18 mouse cellular contexts compared by ENCODE assay signal in genomic region chr13:20454357-20454756, GRCm38 (mm10).
DNase-seq lines count a peak whose midpoint lies in the region; ATAC-seq and TF ChIP-seq lines count a peak whose summit lies in the region.
"Had no signal": no experiment of that assay in that cellular context is flagged by ENCODE, and none has a peak within 500 bp of the region (broad histone marks: within the 10 kb centered on the region; RNA-seq: fewer than 3 reads in every experiment).

No protein-coding gene starts in this region.

- peak; percentile 78 for ATAC-seq in hindbrain, embryonic 11.5 days (ENCODE audit: low FRiP score)
- peak; percentile 90 for ATAC-seq in hindbrain, embryonic 13.5 days (ENCODE audit: low FRiP score)
- ATAC-seq in midbrain, embryonic 16.5 days = peak; percentile 88

- peaks cover 2% of the 10 kb centered on the region; the same call in 1 of the 2 replicates for H3K4me1 ChIP-seq in hindbrain, embryonic 11.5 days (replicated peaks; ENCODE audit: control insufficient read depth, insufficient read depth, low read length)
- H3K4me1 ChIP-seq in hindbrain, embryonic 10.5 days (replicated peaks) = peaks cover 13% of the 10 kb centered on the region
- peaks cover 27% of the 10 kb centered on the region for H3K4me1 ChIP-seq in hindbrain, embryonic 13.5 days (replicated peaks)
- peaks cover 6% of the 10 kb centered on the region for H3K4me1 ChIP-seq in midbrain, embryonic 16.5 days (ENCODE audit: control insufficient read depth, insufficient read depth, low read length)
- H3K4me1 ChIP-seq: embryonic facial prominence, embryonic 12.5 days; limb, embryonic 10.5 days; liver, embryonic 15.5 days had no signal

- no peaks in the 10 kb centered on the region for H3K9me3 ChIP-seq in hindbrain, embryonic 11.5 days (ENCODE audit: control insufficient read depth, low read length)
- H3K9me3 ChIP-seq in hindbrain, embryonic 10.5 days = no peaks in the 10 kb centered on the region
- no peaks in the 10 kb centered on the region for H3K9me3 ChIP-seq in hindbrain, embryonic 13.5 days
- H3K9me3 ChIP-seq in midbrain, embryonic 16.5 days (replicated peaks; ENCODE audit: control insufficient read depth, low read length, poor library complexity, severe bottlenecking) = no peaks in the 10 kb centered on the region
- H3K9me3 ChIP-seq: embryonic facial prominence, embryonic 12.5 days; heart, embryonic 12.5 days; limb, embryonic 10.5 days; liver, embryonic 15.5 days had no signal

- peak; percentile 31 for DNase-seq in hindbrain, embryonic 11.5 days (ENCODE audit: low spot score)
- DNase-seq in hindbrain, embryonic 10.5 days (ENCODE audit: low spot score) = no peak
- DNase-seq in brain, embryonic 14.5 days (ENCODE audit: low read depth) = peak; percentile 90
- no peak for DNase-seq in c-Kit-positive CD71-positive TER-119-positive erythroid progenitor cells, embryonic 14.5 days (ENCODE audit: low spot score)
- DNase-seq in thymus, postnatal 14 days = no peak
- no peak for DNase-seq in spleen, postnatal 4 days (ENCODE audit: low spot score in 2 of 2)
- DNase-seq: adrenal gland, postnatal 25 days; cerebellum, postnatal 25 days; kidney, postnatal 10 days; layer of hippocampus, postnatal 36 days; lung, postnatal 4 days; right cerebral cortex, adult 18-20 months had no signal

- no peak overlapping the region for H3K4me3 ChIP-seq in hindbrain, embryonic 11.5 days (ENCODE audit: low read depth, low read length)
- no peak overlapping the region for H3K4me3 ChIP-seq in hindbrain, embryonic 10.5 days
- H3K4me3 ChIP-seq in hindbrain, embryonic 13.5 days = no peak overlapping the region
- no peak overlapping the region for H3K4me3 ChIP-seq in midbrain, embryonic 16.5 days (ENCODE audit: low read depth, low read length)
- H3K4me3 ChIP-seq: embryonic facial prominence, embryonic 12.5 days; heart, embryonic 12.5 days; limb, embryonic 10.5 days; liver, embryonic 15.5 days had no signal

- H3K27me3 ChIP-seq in hindbrain, embryonic 11.5 days (ENCODE audit: control insufficient read depth, insufficient read depth, low read length) = no peaks in the 10 kb centered on the region
- H3K27me3 ChIP-seq in hindbrain, embryonic 10.5 days (ENCODE audit: insufficient read depth, poor library complexity, severe bottlenecking) = no peaks in the 10 kb centered on the region
- no peaks in the 10 kb centered on the region for H3K27me3 ChIP-seq in hindbrain, embryonic 13.5 days
- H3K27me3 ChIP-seq in midbrain, embryonic 16.5 days (ENCODE audit: control insufficient read depth, insufficient read depth, low read depth, low read length) = no peaks in the 10 kb centered on the region
- H3K27me3 ChIP-seq: embryonic facial prominence, embryonic 12.5 days; heart, embryonic 12.5 days; liver, embryonic 15.5 days had no signal

- WGBS in hindbrain, embryonic 11.5 days = 80% methylated on average over 1 of the region's 1 CpGs
- 82% methylated on average over 1 of the region's 1 CpGs for WGBS in hindbrain, embryonic 10.5 days
- 32% methylated on average over 1 of the region's 1 CpGs for WGBS in hindbrain, embryonic 13.5 days
- 26% methylated on average over 1 of the region's 1 CpGs for WGBS in midbrain, embryonic 16.5 days

- no peak for TF ChIP-seq CTCF in brain, embryonic 14.5 days (IDR thresholded peaks at IDR 0.05; ENCODE audit: borderline replicate concordance, extremely low read depth, insufficient read depth, insufficient read length)

- H3K36me3 ChIP-seq in hindbrain, embryonic 11.5 days (ENCODE audit: control insufficient read depth, insufficient read depth, low read length) = no peaks in the 10 kb centered on the region
- no peaks in the 10 kb centered on the region for H3K36me3 ChIP-seq in hindbrain, embryonic 10.5 days
- H3K36me3 ChIP-seq in hindbrain, embryonic 13.5 days = no peaks in the 10 kb centered on the region
- H3K36me3 ChIP-seq in midbrain, embryonic 16.5 days (ENCODE audit: control insufficient read depth, insufficient read depth, low read length) = no peaks in the 10 kb centered on the region
- H3K36me3 ChIP-seq: embryonic facial prominence, embryonic 12.5 days; heart, embryonic 12.5 days; limb, embryonic 10.5 days; liver, embryonic 15.5 days had no signal

- no peak for TF ChIP-seq POLR2A in brain, embryonic 14.5 days (IDR thresholded peaks at IDR 0.05; ENCODE audit: borderline replicate concordance, extremely low read depth, insufficient read depth, insufficient read length, poor library complexity, severe bottlenecking)

- H3K9ac ChIP-seq in hindbrain, embryonic 11.5 days (ENCODE audit: low read depth, low read length) = no peak overlapping the region
- no peak overlapping the region for H3K9ac ChIP-seq in hindbrain, embryonic 13.5 days
- no peak overlapping the region for H3K9ac ChIP-seq in midbrain, embryonic 16.5 days (ENCODE audit: low read depth, low read length)
- H3K9ac ChIP-seq: embryonic facial prominence, embryonic 12.5 days; heart, embryonic 12.5 days; liver, embryonic 15.5 days had no signal

- peak overlapping the region; percentile 30; the same call in 1 of the 2 replicates for H3K27ac ChIP-seq in hindbrain, embryonic 11.5 days (ENCODE audit: low read depth, low read length)
- no peak overlapping the region for H3K27ac ChIP-seq in hindbrain, embryonic 10.5 days
- peak overlapping the region; percentile 56; the same call in 1 of the 2 replicates for H3K27ac ChIP-seq in hindbrain, embryonic 13.5 days
- H3K27ac ChIP-seq in midbrain, embryonic 16.5 days (ENCODE audit: low read length) = no peak overlapping the region
- H3K27ac ChIP-seq: embryonic facial prominence, embryonic 12.5 days; limb, embryonic 10.5 days; liver, embryonic 15.5 days had no signal

- H3K4me2 ChIP-seq in hindbrain, embryonic 11.5 days (replicated peaks; ENCODE audit: low read depth, low read length) = no peak overlapping the region
- no peak overlapping the region for H3K4me2 ChIP-seq in hindbrain, embryonic 13.5 days
- no peak overlapping the region for H3K4me2 ChIP-seq in midbrain, embryonic 16.5 days (ENCODE audit: low read length)
- H3K4me2 ChIP-seq: embryonic facial prominence, embryonic 12.5 days; heart, embryonic 12.5 days; liver, embryonic 15.5 days had no signal

Comparison
In these comparisons a context has a peak if more than half of its experiments do, and no peak if none do; other contexts are left out.
1. DNase-seq: peak in hindbrain, embryonic 11.5 days (single experiment) and brain, embryonic 14.5 days (single experiment); none in hindbrain, embryonic 10.5 days (single experiment), c-Kit-positive CD71-positive TER-119-positive erythroid progenitor cells, embryonic 14.5 days (single experiment), thymus, postnatal 14 days (single experiment) and spleen, postnatal 4 days (0 of 2).
2. H3K27ac ChIP-seq: peak in hindbrain, embryonic 11.5 days (single experiment) and hindbrain, embryonic 13.5 days (single experiment); none in hindbrain, embryonic 10.5 days (single experiment) and midbrain, embryonic 16.5 days (single experiment).
3. Peak in every context shown above with its lines, with median percentiles within 50 percentile points of each other: ATAC-seq.